Mouse (Mus musculus) induced T-regulatory cell, adult 2 months (primary cell): ENCODE data around the gene Cyp4f18.
"Not testable (repeated sequence)": the region's sequence is repeated elsewhere in the genome, so short reads cannot be mapped to it uniquely, and the experiment has no call there.

ENCODE experiments used
- DNase-seq: peaks from one replicate; pipeline ENCODE4 v3.0.0-alpha.2; 2012; ENCODE audit warnings: low read depth

Gene Cyp4f18

DNA sequence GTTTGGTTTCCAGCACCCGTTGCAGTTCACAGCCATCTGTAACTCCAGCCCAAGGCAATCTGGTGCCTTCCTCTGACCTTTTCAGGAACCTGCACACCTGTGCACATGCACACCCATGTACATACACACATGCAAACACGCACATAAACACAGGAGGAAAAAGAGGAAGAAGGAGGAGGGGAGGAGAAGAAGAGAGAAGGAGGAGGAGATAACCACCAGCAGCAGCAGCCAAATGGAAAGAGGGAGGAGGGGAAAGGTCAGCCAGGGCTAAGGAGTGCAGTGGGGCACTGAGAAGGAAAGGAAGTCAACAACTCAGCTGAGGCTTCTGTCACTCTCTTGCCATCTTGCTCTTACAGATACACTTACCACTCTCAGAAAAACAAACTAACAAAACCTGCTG lies 28.4 kb downstream of the Cyp4f18 start:
- DNase-seq = no peak

- DNase-seq = no peak
These were observed 35.2 kb downstream of the Cyp4f18 start for GRCm38 (mm10) chr8:71974211-71974610.

- DNase-seq = peak; percentile 40
These were observed 37.5 kb downstream of the Cyp4f18 start for GRCm38 (mm10) chr8:71971945-71972344.

GRCm38 (mm10) chr8:71968636-71969035 lies 40.8 kb downstream of the Cyp4f18 start:
- no peak for DNase-seq

DNA sequence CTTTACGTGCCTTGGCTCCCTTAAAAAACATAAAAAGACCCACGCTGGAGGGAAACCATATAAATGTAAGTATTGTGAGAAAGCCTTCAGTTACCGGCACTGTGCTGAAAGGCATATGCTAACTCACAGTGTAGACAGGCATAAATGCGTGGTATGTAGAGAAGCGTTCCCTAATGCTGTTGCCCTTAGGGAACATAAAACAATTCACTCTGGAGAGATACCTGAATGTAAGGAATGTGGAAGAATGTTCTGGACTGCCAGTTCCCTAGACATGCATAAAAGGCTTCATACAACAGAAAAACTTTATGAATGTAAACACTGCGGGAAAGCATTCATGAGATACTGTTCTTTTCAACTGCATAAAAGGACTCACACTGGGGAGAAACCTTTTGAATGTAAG lies 41.3 kb downstream of the Cyp4f18 start:
- DNase-seq = no peak

DNA sequence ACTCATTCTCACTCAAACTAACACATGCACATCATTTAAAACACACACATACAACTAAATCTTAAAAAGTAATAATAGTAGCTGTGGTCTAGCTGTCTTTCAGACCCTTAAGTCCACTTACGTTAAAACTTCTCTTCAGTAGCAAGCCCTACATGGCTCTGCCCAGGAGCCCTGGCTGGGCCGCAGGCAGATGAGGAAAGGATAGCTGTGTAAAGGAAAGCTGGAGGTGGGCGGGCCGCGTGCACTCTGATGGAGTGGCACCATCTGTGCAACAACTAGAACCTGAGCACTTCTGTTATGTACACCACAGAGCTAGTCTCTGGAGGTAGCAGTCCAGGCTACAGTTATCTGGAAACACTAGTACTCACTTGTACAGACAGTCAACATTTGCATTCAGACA lies 42.2 kb downstream of the Cyp4f18 start:
- DNase-seq = no peak

DNA sequence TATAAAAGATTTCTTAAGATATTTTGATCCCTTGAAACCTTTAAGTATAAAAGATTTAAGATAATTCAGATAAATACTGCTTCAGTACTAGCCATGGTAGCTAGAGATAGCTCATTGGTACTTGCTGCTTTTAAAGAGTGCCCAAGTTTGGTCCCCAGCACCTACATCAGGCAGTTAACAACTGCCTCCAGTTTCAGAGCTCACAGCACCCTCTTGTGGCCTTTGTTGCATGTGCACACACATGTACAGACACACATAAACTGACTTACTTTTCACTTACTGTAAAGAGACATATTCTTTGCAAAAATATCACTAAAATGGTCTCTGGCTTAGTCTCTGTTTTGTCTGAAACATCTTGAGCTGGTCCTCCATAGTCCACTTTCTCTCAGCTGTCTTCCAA lies 43.0 kb downstream of the Cyp4f18 start:
- DNase-seq = peak; percentile 38

GRCm38 (mm10) chr8:71965166-71965565 lies 44.3 kb downstream of the Cyp4f18 start:
- no peak for DNase-seq

DNA sequence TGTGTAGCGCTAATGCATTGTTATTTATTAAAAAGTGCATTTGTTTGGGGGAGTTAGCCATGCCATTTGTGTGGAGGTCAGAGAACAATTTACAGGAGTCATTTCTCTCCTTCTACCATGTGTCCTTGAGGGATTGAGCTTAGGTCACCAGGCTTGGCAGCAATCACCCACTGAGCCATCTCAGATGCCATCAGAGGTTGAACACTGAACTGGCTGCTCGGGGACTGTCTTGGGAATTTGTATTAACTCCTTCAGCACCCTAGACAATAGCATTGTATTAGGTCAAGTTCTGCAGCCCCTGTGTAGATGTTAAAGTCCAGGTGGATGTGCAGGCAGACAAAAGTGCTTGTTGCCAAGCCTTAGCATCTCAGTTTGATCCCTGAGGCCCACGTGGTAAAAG lies 45.4 kb downstream of the Cyp4f18 start:
- no peak for DNase-seq

- DNase-seq = no peak
These were observed 47.6 kb downstream of the Cyp4f18 start for GRCm38 (mm10) chr8:71961796-71962195.

- no peak for DNase-seq
These were observed 48.9 kb downstream of the Cyp4f18 start for GRCm38 (mm10) chr8:71960483-71960882.

DNA sequence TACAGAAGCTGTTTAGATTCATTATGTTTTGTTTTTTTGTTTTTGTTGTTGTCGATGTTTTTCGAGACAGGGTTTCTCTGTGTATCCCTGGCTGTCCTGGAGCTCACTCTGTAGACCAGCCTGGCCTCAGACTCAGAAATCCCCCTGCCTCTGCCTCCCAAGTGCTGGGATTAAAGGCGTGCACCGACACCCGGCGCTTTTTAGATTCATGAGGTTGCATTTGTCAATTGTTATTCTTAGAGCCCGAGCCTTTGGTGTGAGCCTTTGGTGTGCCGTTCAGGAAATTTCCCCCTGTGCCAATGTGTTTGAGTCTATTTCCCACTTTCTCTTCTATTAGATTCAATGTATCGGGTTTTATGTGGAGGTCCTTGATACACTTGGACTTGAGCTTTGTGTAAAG lies 54.8 kb downstream of the Cyp4f18 start:
- no peak for DNase-seq

- not testable (repeated sequence) for DNase-seq
These were observed 56.3 kb downstream of the Cyp4f18 start for GRCm38 (mm10) chr8:71952961-71953700.

DNA sequence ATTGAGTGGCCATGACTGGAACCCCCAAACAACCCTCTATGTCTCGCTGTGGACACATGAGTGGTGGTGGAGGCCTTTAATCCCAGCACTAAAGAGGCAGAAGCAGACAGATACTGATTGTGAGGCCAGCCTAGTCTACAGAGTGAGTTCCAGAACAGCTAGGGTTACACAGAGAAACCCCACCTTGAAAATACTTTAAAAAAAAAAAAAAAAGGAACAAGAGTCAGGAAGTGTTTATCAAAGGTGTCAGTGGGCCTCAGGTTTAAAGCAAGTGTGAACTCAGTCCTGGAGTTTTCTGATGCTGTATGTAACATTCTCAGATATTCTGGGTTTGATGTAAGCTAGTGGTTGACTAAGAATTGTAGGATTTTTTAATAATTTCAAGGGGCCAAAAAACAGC lies 56.9 kb downstream of the Cyp4f18 start:
- DNase-seq = no peak

- peak; percentile 42 for DNase-seq
These were observed 57.8 kb downstream of the Cyp4f18 start for GRCm38 (mm10) chr8:71951436-71952161.

- DNase-seq = peak; percentile 100
These were observed 58.8 kb downstream of the Cyp4f18 start, which contains the start of gene Zfp961 for GRCm38 (mm10) chr8:71950482-71951221. Gene Zfp961, plus strand, starts transcription at chr8:71951038.

DNA sequence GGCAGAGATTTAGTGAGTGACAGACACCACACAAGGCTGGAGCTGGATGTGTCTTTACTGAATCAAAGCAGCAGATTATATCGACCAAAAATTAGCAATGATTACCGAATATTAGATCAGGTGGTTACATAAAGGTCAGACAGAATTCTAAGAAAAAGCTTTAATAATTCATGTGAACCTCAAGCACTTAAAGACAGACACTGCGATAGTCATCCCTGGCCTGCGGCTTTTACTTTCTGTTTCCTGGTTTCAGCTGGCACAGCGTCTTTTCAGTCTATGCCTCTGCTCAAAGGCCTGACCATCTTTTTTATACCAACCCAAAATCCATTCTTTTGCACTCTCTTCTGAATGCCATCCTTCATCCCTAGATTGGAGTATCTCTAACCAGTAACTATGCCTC lies 60.8 kb downstream of the Cyp4f18 start:
- peak; percentile 76 for DNase-seq

- no peak for DNase-seq
These were observed 67.7 kb downstream of the Cyp4f18 start for GRCm38 (mm10) chr8:71941776-71942175.

DNA sequence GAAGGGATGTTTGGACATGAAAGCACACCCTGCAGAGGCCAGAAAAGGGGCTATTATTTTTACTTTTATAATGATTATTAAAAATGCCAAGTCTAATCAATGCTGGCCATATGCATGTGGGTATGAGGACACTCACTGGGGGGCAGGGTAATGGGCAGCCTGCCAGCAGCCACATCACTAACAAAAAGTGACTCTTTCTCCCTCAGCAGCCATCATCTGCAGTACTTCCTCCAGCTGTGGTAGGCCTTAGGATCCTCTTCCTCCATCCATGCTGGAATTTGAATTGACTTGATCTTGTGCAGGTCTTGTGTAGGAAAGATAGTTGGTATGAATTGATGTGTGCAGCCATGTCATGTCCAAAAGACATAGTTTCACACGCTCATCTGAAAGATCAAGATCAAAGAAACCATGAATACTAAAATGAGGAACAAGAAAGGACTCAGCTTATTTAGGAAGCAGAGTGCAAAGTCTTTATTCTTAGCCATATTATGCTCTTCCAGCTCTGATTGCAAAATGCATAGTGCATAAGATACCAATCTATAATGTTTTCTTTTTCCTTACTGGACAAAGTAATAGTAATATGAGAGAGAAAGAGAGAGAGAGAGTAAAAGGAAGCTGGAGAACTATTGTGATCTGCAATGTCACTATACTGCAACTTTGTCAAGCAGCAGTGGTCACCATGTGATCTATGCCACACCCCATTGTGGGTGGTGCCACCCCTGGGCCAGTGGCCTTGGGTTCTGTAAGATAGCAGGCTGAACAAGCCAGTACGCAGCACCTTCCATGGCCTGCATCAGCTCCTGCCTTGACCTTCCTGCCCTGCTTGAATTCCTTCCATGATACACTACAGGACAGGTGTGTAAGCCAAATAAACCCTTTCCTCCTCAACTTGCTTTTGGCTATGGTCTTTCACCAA lies 68.9 kb downstream of the Cyp4f18 start:
- DNase-seq = no peak
